In the genomic region with DNA sequence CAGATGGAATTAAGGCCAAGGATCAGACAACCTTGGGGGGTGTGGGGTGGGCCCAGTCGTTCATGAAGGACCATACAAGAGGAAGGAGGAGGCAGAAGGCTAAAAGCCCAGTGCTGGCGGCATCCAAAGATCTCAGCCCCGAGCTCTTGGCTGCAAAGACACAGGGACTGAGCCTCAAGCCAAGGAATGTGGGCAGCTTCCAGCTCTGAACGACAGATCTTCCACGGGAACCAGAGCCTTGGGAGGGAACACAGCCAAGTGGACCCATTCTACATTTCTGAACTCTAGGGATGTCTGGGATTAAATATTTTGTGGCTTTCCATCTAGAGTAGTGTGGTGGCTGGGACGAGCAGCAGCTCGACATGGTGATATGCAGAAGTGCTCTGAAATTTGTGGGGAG, we compare ENCODE assay signal across 9 mouse cellular contexts. TPM values are rescaled to one million over a fixed set of nuclear protein-coding genes. Genes with fewer than 3 reads are reported as not detected.
DNase-seq lines count a peak whose midpoint lies in the region; ATAC-seq lines count a peak whose summit lies in the region.
"Had no signal": no experiment of that assay in that cellular context is flagged by ENCODE, and none has a peak within 500 bp of the region (broad histone marks: within the 10 kb centered on the region; RNA-seq: fewer than 3 reads in every experiment).

No protein-coding gene starts in this region.

- H3K27ac ChIP-seq in midbrain, embryonic 13.5 days: 0 out of 2 replicates have a peak overlapping the region, but pooled peaks have one; percentile 4
- no peak overlapping the region for H3K27ac ChIP-seq in midbrain, embryonic 11.5 days (ENCODE audit: low read depth, low read length)
- H3K27ac ChIP-seq: neural tube, embryonic 12.5 days had no signal

- no peak overlapping the region for H3K9ac ChIP-seq in midbrain, embryonic 13.5 days (replicated peaks)
- H3K9ac ChIP-seq in midbrain, embryonic 11.5 days (ENCODE audit: low read length): no peak overlapping the region
- H3K9ac ChIP-seq: neural tube, embryonic 12.5 days had no signal

- H3K9me3 ChIP-seq in midbrain, embryonic 13.5 days: no peaks in the 10 kb centered on the region
- H3K9me3 ChIP-seq in midbrain, embryonic 11.5 days (ENCODE audit: control insufficient read depth, low read length): no peaks in the 10 kb centered on the region
- H3K9me3 ChIP-seq: neural tube, embryonic 12.5 days had no signal

- no peaks in the 10 kb centered on the region for H3K27me3 ChIP-seq in midbrain, embryonic 13.5 days
- no peaks in the 10 kb centered on the region for H3K27me3 ChIP-seq in midbrain, embryonic 11.5 days (ENCODE audit: control insufficient read depth, insufficient read depth, low read length)
- H3K27me3 ChIP-seq: neural tube, embryonic 12.5 days had no signal

- no peak overlapping the region for H3K4me2 ChIP-seq in midbrain, embryonic 13.5 days (replicated peaks)
- no peak overlapping the region for H3K4me2 ChIP-seq in midbrain, embryonic 11.5 days
- H3K4me2 ChIP-seq: neural tube, embryonic 12.5 days had no signal

- DNase-seq in adrenal gland, postnatal 25 days: peak; percentile 37
- no peak for DNase-seq in adrenal gland, adult 2 months
- no peak for DNase-seq in midbrain, embryonic 11.5 days (ENCODE audit: low spot score, missing footprints)
- peak; percentile 51 to 57 for DNase-seq in gastrocnemius, postnatal 36 days
- DNase-seq in kidney, postnatal 14 days: peak; percentile 58
- DNase-seq in urinary bladder, postnatal 25 days (ENCODE audit: low spot score): no peak

- H3K36me3 ChIP-seq in midbrain, embryonic 13.5 days: no peaks in the 10 kb centered on the region
- H3K36me3 ChIP-seq in midbrain, embryonic 11.5 days (ENCODE audit: control insufficient read depth, insufficient read depth, low read length): no peaks in the 10 kb centered on the region
- H3K36me3 ChIP-seq: neural tube, embryonic 12.5 days had no signal

- no peak overlapping the region for H3K4me3 ChIP-seq in midbrain, embryonic 13.5 days (replicated peaks)
- H3K4me3 ChIP-seq in midbrain, embryonic 11.5 days (ENCODE audit: low read depth, low read length): no peak overlapping the region
- H3K4me3 ChIP-seq: neural tube, embryonic 12.5 days had no signal

- no peak for ATAC-seq in midbrain, embryonic 13.5 days
- no peak for ATAC-seq in midbrain, embryonic 11.5 days (ENCODE audit: low FRiP score)
- ATAC-seq in activated CD4-positive, CD25-positive, alpha-beta regulatory T cell, adult 4 months: no peak

- WGBS in midbrain, embryonic 13.5 days: 81% methylated on average over 7 of the region's 7 CpGs
- WGBS in midbrain, embryonic 11.5 days: 90% methylated on average over 7 of the region's 7 CpGs

- peaks cover 28% of the 10 kb centered on the region for H3K4me1 ChIP-seq in midbrain, embryonic 13.5 days (replicated peaks)
- H3K4me1 ChIP-seq in midbrain, embryonic 11.5 days (ENCODE audit: control insufficient read depth, insufficient read depth, low read length): peaks cover 4% of the 10 kb centered on the region

- intact Hi-C loops in gastrocnemius, postnatal 36 days (cut with DNase I): no loop called here

RNA-seq across cellular contexts. Expression of a gene that starts 37.6 kb away (rescaled TPM):
- 60.0 and 69.3 TPM in 2 replicates for total RNA-seq in adrenal gland, postnatal 25 days (2021)
- 10 to 100 TPM; 45.0 to 53.7 TPM for total RNA-seq in adrenal gland, adult 2 months (2021)
- polyA plus RNA-seq in adrenal gland, adult 2 months (2012; rRNA removed): 15.9 and 18.1 TPM in 2 replicates
- polyA plus RNA-seq in midbrain, embryonic 13.5 days (2015; fragmentation: Nextera tagmentation; extraction: Ambion mirVana): 48.6 and 56.1 TPM in 2 replicates
- polyA plus RNA-seq in midbrain, embryonic 11.5 days (2014; fragmentation: Nextera tagmentation; extraction: Ambion mirVana): 46.9 and 49.0 TPM in 2 replicates
- 10 to 100 TPM; 20.2 to 21.5 TPM for total RNA-seq in gastrocnemius, postnatal 36 days (2021)
- 10 to 100 TPM; 35.2 to 44.7 TPM for polyA plus RNA-seq in activated CD4-positive, CD25-positive, alpha-beta regulatory T cell, adult 4 months (2017; shearing (Covaris generic))

RNA-seq across cellular contexts. Expression of a gene that starts 38.4 kb away (rescaled TPM):
- total RNA-seq in adrenal gland, postnatal 25 days (2021): 41.5 and 41.6 TPM in 2 replicates
- 10 to 100 TPM; 42.5 to 44.6 TPM for total RNA-seq in adrenal gland, adult 2 months (2021)
- polyA plus RNA-seq in adrenal gland, adult 2 months (2012; rRNA removed): 7.1 and 8.9 TPM in 2 replicates
- 38.6 and 41.0 TPM in 2 replicates for polyA plus RNA-seq in midbrain, embryonic 13.5 days (2015; fragmentation: Nextera tagmentation; extraction: Ambion mirVana)
- 37.5 and 38.9 TPM in 2 replicates for polyA plus RNA-seq in midbrain, embryonic 11.5 days (2014; fragmentation: Nextera tagmentation; extraction: Ambion mirVana)
- 10 to 100 TPM; 10.0 to 10.2 TPM for total RNA-seq in gastrocnemius, postnatal 36 days (2021)
- polyA plus RNA-seq in activated CD4-positive, CD25-positive, alpha-beta regulatory T cell, adult 4 months (2017; shearing (Covaris generic)): 10 to 100 TPM; 20.3 to 21.1 TPM

Comparison
In these comparisons a context has a peak if more than half of its experiments do, and no peak if none do; other contexts are left out.
1. DNase-seq: peak in adrenal gland, postnatal 25 days (single experiment), gastrocnemius, postnatal 36 days (2 of 2) and kidney, postnatal 14 days (single experiment); none in adrenal gland, adult 2 months (single experiment), midbrain, embryonic 11.5 days (single experiment) and urinary bladder, postnatal 25 days (single experiment).